Mouse (Mus musculus) CH12.LX (cell line): ENCODE measurements around the gene Gm42669. TPM values are rescaled to one million over a fixed set of nuclear protein-coding genes. Genes with fewer than 3 reads are reported as not detected.

Source experiments
- DNase-seq: peaks from one replicate; pipeline ENCODE4 v3.0.0-alpha.2; 2013; ENCODE audit errors: extremely low read depth
- H3K27ac ChIP-seq: 2 replicates; pipeline ENCODE4 v1.5.1; 2012; ENCODE audit warnings: low read depth, mild to moderate bottlenecking, control low read depth, moderate library complexity; ENCODE audit not compliant: insufficient read depth
- H3K27me3 ChIP-seq: replicated peaks from 2 replicates; pipeline ENCODE3; 2012; ENCODE audit warnings: inconsistent platforms
- H3K36me3 ChIP-seq, 2 experiments: replicated peaks in 1 of 2; 2 replicates each; pipeline versions ENCODE3 to v1.6.1; 2012; ENCODE audit warnings: inconsistent platforms in 1 of 2, low read length in 1 of 2, mild to moderate bottlenecking in 1 of 2, mixed read lengths in 1 of 2, moderate library complexity in 1 of 2; ENCODE audit not compliant: control insufficient read depth in 1 of 2, insufficient read depth in 1 of 2
- H3K4me1 ChIP-seq, 2 experiments: 2 replicates each; pipeline ENCODE4 v1.6.1; 2012; ENCODE audit warnings: inconsistent platforms in 1 of 2, moderate library complexity in 1 of 2; ENCODE audit not compliant: insufficient read depth in 2 of 2, control insufficient read depth in 1 of 2
- H3K4me2 ChIP-seq: 2 replicates; pipeline ENCODE4 v1.6.1; 2012; ENCODE audit warnings: low read depth, mild to moderate bottlenecking, control low read depth; ENCODE audit not compliant: poor library complexity, insufficient read depth, severe bottlenecking
- H3K4me3 ChIP-seq, 3 experiments: fragments of 150-350 bp in 1 of 3; sonication (generic) in 1 of 3; replicated peaks in 1 of 3; 2 replicates each; pipeline versions ENCODE3 to v1.5.1; 2011 to 2012; ENCODE audit warnings: low read depth in 2 of 3, low read length in 2 of 3, mild to moderate bottlenecking in 2 of 3, moderate library complexity in 2 of 3, control low read depth in 1 of 3, improper control_type of control experiment in 1 of 3, inconsistent platforms in 1 of 3, mixed read lengths in 1 of 3; ENCODE audit not compliant: poor library complexity in 1 of 3
- H3K79me2 ChIP-seq: replicated peaks from 2 replicates; pipeline ENCODE4 v1.6.1; 2012; ENCODE audit warnings: mild to moderate bottlenecking, moderate library complexity; ENCODE audit not compliant: control insufficient read depth, poor library complexity, insufficient read depth, severe bottlenecking; ENCODE audit errors: extremely low read depth
- H3K9ac ChIP-seq: 2 replicates; pipeline ENCODE4 v1.6.1; 2012; ENCODE audit warnings: low read depth, mild to moderate bottlenecking, control low read depth, moderate library complexity; ENCODE audit not compliant: insufficient read depth
- H3K9me3 ChIP-seq: replicated peaks from 2 replicates; pipeline ENCODE3; 2012; ENCODE audit warnings: low read length, inconsistent platforms, mixed read lengths
- CHD1 ChIP-seq: IDR thresholded peaks from 2 replicates; pipeline ENCODE4 v1.6.1; 2012; ENCODE audit warnings: low read depth, low read length, improper control_type of control experiment, inconsistent platforms
- CHD2 ChIP-seq: IDR thresholded peaks from 2 replicates; pipeline ENCODE4 v1.6.1; 2011; ENCODE audit warnings: low read length, improper control_type of control experiment
- EP300 ChIP-seq: IDR thresholded peaks from 2 replicates; pipeline ENCODE4 v1.6.1; 2011; ENCODE audit warnings: low read length, improper control_type of control experiment
- ETS1 ChIP-seq: conservative IDR thresholded peaks from 2 replicates; pipeline ENCODE4 v1.6.1; 2012; ENCODE audit warnings: low read depth, mild to moderate bottlenecking, inconsistent platforms, low read length, improper control_type of control experiment, moderate library complexity
- GABPA ChIP-seq: IDR thresholded peaks from 2 replicates; pipeline ENCODE4 v1.6.1; 2012; ENCODE audit warnings: low read depth, low read length, improper control_type of control experiment, inconsistent platforms; ENCODE audit not compliant: insufficient replicate concordance
- HCFC1 ChIP-seq: IDR thresholded peaks from 2 replicates; pipeline ENCODE4 v1.6.1; 2012; ENCODE audit warnings: low read depth, mild to moderate bottlenecking, inconsistent platforms, low read length, improper control_type of control experiment
- JUN ChIP-seq: IDR thresholded peaks from 2 replicates; pipeline ENCODE4 v1.6.1; 2011; ENCODE audit warnings: low read depth, mild to moderate bottlenecking, low read length, improper control_type of control experiment, moderate library complexity; ENCODE audit not compliant: insufficient read depth
- MAFK ChIP-seq: IDR thresholded peaks from 2 replicates; pipeline ENCODE4 v1.6.1; 2011; ENCODE audit warnings: low read length, improper control_type of control experiment; ENCODE audit not compliant: insufficient replicate concordance
- MAX ChIP-seq: IDR thresholded peaks from 2 replicates; pipeline ENCODE4 v1.6.1; 2011; ENCODE audit warnings: low read length, improper control_type of control experiment
- MAZ ChIP-seq: IDR thresholded peaks from 2 replicates; pipeline ENCODE4 v1.6.1; 2012; ENCODE audit warnings: low read depth, mild to moderate bottlenecking, inconsistent platforms, low read length, improper control_type of control experiment, moderate library complexity
- MEF2A ChIP-seq: IDR thresholded peaks from 2 replicates; pipeline ENCODE4 v1.6.1; 2014; ENCODE audit warnings: low read depth, mild to moderate bottlenecking, inconsistent platforms, low read length, improper control_type of control experiment, borderline replicate concordance
- MXI1 ChIP-seq: IDR thresholded peaks from 2 replicates; pipeline ENCODE4 v1.6.1; 2011; ENCODE audit warnings: mild to moderate bottlenecking, low read depth, low read length, improper control_type of control experiment
- MYC ChIP-seq: IDR thresholded peaks from 2 replicates; pipeline ENCODE4 v1.6.1; 2011; ENCODE audit warnings: low read depth, mild to moderate bottlenecking, improper control_type of control experiment, low read length
- NELFE ChIP-seq: IDR thresholded peaks from 2 replicates; pipeline ENCODE4 v1.6.1; 2011; ENCODE audit warnings: low read depth, low read length, improper control_type of control experiment
- PAX5 ChIP-seq: IDR thresholded peaks from 2 replicates; pipeline ENCODE4 v1.6.1; 2012; ENCODE audit warnings: low read length, inconsistent platforms, mixed read lengths
- POLR2AphosphoS2 ChIP-seq: IDR thresholded peaks from 2 replicates; pipeline ENCODE4 v1.6.1; 2011; ENCODE audit warnings: low read depth, low read length, improper control_type of control experiment
- RCOR1 ChIP-seq: conservative IDR thresholded peaks from 2 replicates; pipeline ENCODE4 v1.6.1; 2012; ENCODE audit warnings: low read depth, mild to moderate bottlenecking, inconsistent platforms, low read length, improper control_type of control experiment
- SMC3 ChIP-seq: IDR thresholded peaks from 2 replicates; pipeline ENCODE4 v1.6.1; 2011; ENCODE audit warnings: low read depth, low read length, improper control_type of control experiment
- TCF12 ChIP-seq: IDR thresholded peaks from 2 replicates; pipeline ENCODE4 v1.6.1; 2014; ENCODE audit warnings: low read depth, mild to moderate bottlenecking, inconsistent platforms, low read length, improper control_type of control experiment
- UBTF ChIP-seq: IDR thresholded peaks from 2 replicates; pipeline ENCODE4 v1.6.1; 2012; ENCODE audit warnings: low read depth, mild to moderate bottlenecking, inconsistent platforms, low read length, improper control_type of control experiment, moderate library complexity
- USF1 ChIP-seq: IDR thresholded peaks from 2 replicates; pipeline ENCODE4 v1.6.1; 2014; ENCODE audit warnings: low read depth, mild to moderate bottlenecking, inconsistent platforms, low read length, improper control_type of control experiment
- USF2 ChIP-seq: conservative IDR thresholded peaks from 2 replicates; pipeline ENCODE4 v1.6.1; 2011; ENCODE audit warnings: low read depth, low read length, improper control_type of control experiment
- ZMIZ1 ChIP-seq: IDR thresholded peaks from 2 replicates; pipeline ENCODE4 v1.6.1; 2012; ENCODE audit warnings: low read depth, mild to moderate bottlenecking, inconsistent platforms, low read length, improper control_type of control experiment
- dilution Hi-C: fragments of 300-500 bp; cut with MboI; formaldehyde crosslinking; loops from 2 replicates; pipeline ENCODE4 v1.14.3; 2020; ENCODE audit warnings: low sequenced_read_pairs; ENCODE audit not compliant: extremely low pct_unique_long_range_greater_than_20kb, extremely low pct_ligation_motif_present
- in situ Hi-C: fragments of 300-500 bp; cut with MboI; formaldehyde crosslinking; loops from 3 replicates; pipeline ENCODE4 v1.14.3; 2019; ENCODE audit warnings: low sequenced_read_pairs, low pct_ligation_motif_present, low pct_unique_long_range_greater_than_20kb, mixed read lengths
- polyA plus RNA-seq: library from polyadenylated mRNA; unstranded; fragments of >175 nt; gene quantifications from 2 replicates; pipeline ENCODE4 v1.2.1, GENCODE M21; 2012; ENCODE audit warnings: low read depth; ENCODE audit not compliant: insufficient read length
- total RNA-seq, 2 experiments: library from RNA; depleted of rRNA; stranded (reverse); fragments of 300-350 nt in 1 of 2; fragments of >200 nt in 1 of 2; gene quantifications; 2 replicates each; pipeline ENCODE4 v1.2.3; 2012 to 2014

The Gm42669 gene
- total RNA-seq (2012; rRNA removed) (0.17 TPM in 2 replicates), total RNA-seq (2014; rRNA removed) (not detected in 2 replicates), polyA plus RNA-seq (0.95 and 1.0 TPM in 2 replicates)

- Histone ChIP-seq H3K27ac (no peak within 1 kb of the TSS), H3K36me3 (peaks cover 28 to 46% of the 10 kb centered on the region in 2 experiments), H3K9me3 (no peaks in the 10 kb centered on the region), H3K4me1 (no peaks in the 10 kb centered on the region), H3K79me2 (no peaks in the 10 kb centered on the region), H3K27me3 (no peaks in the 10 kb centered on the region), H3K4me2 (no peak within 1 kb of the TSS), H3K4me3 (no peak within 1 kb of the TSS), H3K9ac (no peak within 1 kb of the TSS)
- in situ Hi-C loops (loop anchor here (25.0 kb wide), 1 partner anchor 520 kb away; no protein-coding TSS in a partner anchor), dilution Hi-C loops (no loop called here)
- DNase-seq = no peak
- TF ChIP-seq USF2 (no peak), POLR2AphosphoS2 (no peak), MAX (no peak), SMC3 (no peak), CHD1 (no peak), HCFC1 (no peak), RCOR1 (no peak), JUN (no peak), MAZ (no peak), PAX5 (no peak), UBTF (no peak), MXI1 (no peak), MAFK (no peak), TCF12 (no peak), ETS1 (no peak), CHD2 (no peak), EP300 (no peak)
These were observed at the start of gene Gm42669 for GRCm38 (mm10) chr5:107507321-107507720. Gene Gm42669 (plus strand): TSS chr5:107507621.

GRCm38 (mm10) chr5:107462147-107463076 lies 45.0 kb upstream of the Gm42669 start:
- Histone ChIP-seq H3K4me1 (peaks cover 4 to 21% of the 10 kb centered on the region in 2 experiments; a peak in 2 of 4 replicates), H3K9ac (no peak overlapping the region), H3K79me2 (no peaks in the 10 kb centered on the region), H3K4me3 (no peak overlapping the region), H3K9me3 (no peaks in the 10 kb centered on the region), H3K36me3 (peaks cover 2 to 14% of the 10 kb centered on the region in 2 experiments), H3K4me2 (no peak overlapping the region), H3K27ac (no peak overlapping the region), H3K27me3 (no peaks in the 10 kb centered on the region)
- in situ Hi-C loops (no loop called here), dilution Hi-C loops (no loop called here)
- DNase-seq = no peak
- TF ChIP-seq EP300 (no peak), USF2 (no peak), ZMIZ1 (no peak), USF1 (no peak), POLR2AphosphoS2 (no peak), CHD1 (no peak), MEF2A (no peak), PAX5 (no peak), NELFE (no peak), MYC (no peak), GABPA (no peak), ETS1 (no peak), HCFC1 (no peak), MAZ (no peak), TCF12 (no peak)
